Mouse (Mus musculus): ENCODE results near the gene Cenpv.

Cenpv gene

GRCm38 (mm10) chr11:62539089-62539890, at the start of gene Cenpv:
Cenpv (minus strand) TSS chr11:62539261.
- peak; percentile 85 for DNase-seq

- DNase-seq, result no peak
Measured at GRCm38 (mm10) chr11:62587034-62587433, 48.0 kb upstream of the Cenpv start.

- DNase-seq, result no peak
Measured at GRCm38 (mm10) chr11:62584671-62585206, 45.7 kb upstream of the Cenpv start.

GRCm38 (mm10) chr11:62583031-62583430, 44.0 kb upstream of the Cenpv start:
- DNase-seq, result no peak

- DNase-seq, result no peak
Measured at GRCm38 (mm10) chr11:62576530-62577152, 37.6 kb upstream of the Cenpv start.

GRCm38 (mm10) chr11:62575659-62576438, 36.8 kb upstream of the Cenpv start:
- DNase-seq, result peak; percentile 40

GRCm38 (mm10) chr11:62575297-62575658, 36.2 kb upstream of the Cenpv start:
- peak; percentile 89 for DNase-seq

- no peak for DNase-seq
Measured at GRCm38 (mm10) chr11:62574703-62575085, 35.6 kb upstream of the Cenpv start.

GRCm38 (mm10) chr11:62573959-62574702, 35.1 kb upstream of the Cenpv start, which contains the start of gene Trpv2:
Trpv2 (plus strand) TSS chr11:62574486.
- DNase-seq, result no peak

- no peak for DNase-seq
Measured at GRCm38 (mm10) chr11:62568300-62568699, 29.2 kb upstream of the Cenpv start.

- no peak for DNase-seq
Measured at GRCm38 (mm10) chr11:62566211-62566610, 27.1 kb upstream of the Cenpv start.

- no peak for DNase-seq
Measured at GRCm38 (mm10) chr11:62565747-62566146, 26.7 kb upstream of the Cenpv start.

GRCm38 (mm10) chr11:62563590-62563989, 24.5 kb upstream of the Cenpv start:
- no peak for DNase-seq

GRCm38 (mm10) chr11:62560463-62561016, 21.5 kb upstream of the Cenpv start:
- DNase-seq, result peak; percentile 24

- DNase-seq, result peak; percentile 90
Measured at GRCm38 (mm10) chr11:62558961-62559646, 20.0 kb upstream of the Cenpv start.

- no peak for DNase-seq
Measured at GRCm38 (mm10) chr11:62558152-62558551, 19.1 kb upstream of the Cenpv start.

GRCm38 (mm10) chr11:62557205-62557604, 18.1 kb upstream of the Cenpv start:
- peak; percentile 58 for DNase-seq

- DNase-seq, result peak; percentile 18
Measured at GRCm38 (mm10) chr11:62555896-62556412, 16.9 kb upstream of the Cenpv start.

- no peak for DNase-seq
Measured at GRCm38 (mm10) chr11:62554934-62555517, 16.0 kb upstream of the Cenpv start.

GRCm38 (mm10) chr11:62554163-62554855, 15.2 kb upstream of the Cenpv start:
- no peak for DNase-seq
